Mouse (Mus musculus): ENCODE results near the gene Arl6ip5.

Arl6ip5 gene

DNA sequence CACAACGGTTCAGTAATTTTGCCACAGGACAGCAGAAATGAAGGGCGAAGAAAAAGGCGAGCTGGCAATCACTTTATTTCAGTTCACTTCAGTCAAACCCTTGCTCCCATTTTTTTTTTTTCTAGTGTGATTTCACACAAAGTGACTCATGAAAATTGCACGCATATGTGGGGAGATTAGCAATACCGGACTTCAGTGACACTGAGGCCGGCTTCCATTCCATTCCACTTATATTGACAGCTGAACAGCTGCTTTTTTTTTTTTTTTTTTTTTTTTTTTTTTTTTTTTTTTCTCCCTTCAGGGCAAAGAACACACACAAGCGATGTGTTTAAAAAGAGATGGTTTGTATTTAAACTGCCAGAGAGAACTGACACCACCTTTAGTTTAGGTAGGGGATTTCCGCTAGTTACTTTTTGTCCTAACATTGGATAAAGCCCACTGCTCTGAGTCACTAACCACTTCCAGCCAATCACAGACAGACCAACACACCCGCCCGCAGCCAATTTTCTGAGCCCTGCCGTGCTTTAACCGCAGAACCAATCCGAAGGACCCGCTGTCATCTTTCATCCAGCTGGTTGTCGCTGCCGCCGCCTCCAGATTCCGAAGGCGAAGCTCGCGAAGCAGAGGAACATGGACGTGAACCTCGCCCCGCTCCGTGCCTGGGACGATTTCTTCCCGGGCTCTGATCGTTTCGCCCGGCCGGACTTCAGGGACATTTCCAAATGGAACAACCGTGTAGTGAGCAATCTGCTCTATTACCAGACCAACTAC lies at the start of gene Arl6ip5:
Arl6ip5 (plus strand) TSS at position 499 of the 771 bp plus-strand sequence.
- peak; percentile 88 for DNase-seq (ENCODE audit: low spot score)

DNA sequence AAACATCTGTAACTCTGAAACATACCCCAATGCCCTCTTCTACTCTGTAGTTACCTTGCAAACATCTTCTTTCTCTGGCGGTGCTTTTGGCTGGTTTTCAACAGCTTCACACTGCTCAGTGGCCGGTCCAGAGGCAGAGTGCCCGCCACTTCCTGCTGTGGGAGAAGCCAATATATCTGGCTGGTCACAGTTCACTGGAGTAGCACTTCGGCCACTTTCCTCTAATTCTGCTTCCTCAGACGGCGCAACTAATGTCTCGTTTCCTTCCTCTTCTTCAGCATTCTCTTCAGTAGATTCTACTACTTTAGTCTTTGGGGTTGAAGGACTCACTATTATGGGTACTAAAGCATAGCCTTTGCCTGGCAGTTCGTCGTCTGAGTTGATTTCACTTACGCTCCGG lies 34.8 kb upstream of the Arl6ip5 start:
- no peak for DNase-seq (ENCODE audit: low spot score)

DNA sequence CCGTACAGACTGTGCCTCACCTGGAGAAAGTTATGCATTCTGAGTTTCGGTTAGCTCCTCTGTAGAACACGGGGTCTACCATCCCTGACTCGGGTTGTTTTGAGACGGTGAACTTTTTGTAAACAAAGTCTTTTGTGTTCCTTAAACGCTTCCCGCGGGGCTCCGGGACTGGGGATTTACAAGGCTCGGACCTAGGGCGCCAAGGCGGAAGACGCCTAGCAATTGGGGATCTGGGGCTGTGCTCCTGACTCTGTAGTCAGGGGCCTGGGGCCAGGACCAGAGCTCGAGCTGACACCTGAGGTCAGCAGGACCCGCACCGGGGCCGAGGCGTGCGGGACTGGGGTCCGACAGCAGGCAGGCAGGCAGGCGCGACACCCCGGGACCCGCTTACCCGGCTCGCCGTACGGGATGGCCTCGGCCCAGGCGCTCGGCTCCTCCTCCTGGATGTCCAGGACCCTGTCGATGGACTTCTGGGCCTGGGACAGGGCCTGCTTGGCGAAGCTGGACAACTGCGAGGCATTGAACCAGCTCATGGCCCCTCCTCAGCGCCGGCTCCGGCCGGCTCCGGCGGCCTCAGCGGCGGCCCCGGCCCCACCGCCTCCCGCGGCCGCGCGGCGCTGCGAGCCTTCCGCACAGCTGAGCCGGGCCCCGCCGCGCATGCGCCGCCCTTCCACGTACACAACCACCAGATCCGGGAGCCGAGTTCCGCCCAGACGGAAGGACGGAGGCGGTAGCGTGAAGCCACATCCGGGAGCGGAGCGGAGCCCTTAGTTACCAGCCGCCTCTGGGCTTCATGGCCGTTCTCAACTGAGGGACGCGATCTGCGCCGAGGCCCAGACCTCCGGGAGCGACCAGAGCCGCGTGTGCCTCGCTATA lies 31.8 kb upstream of the Arl6ip5 start, which contains the start of gene Tmf1:
Tmf1 (minus strand) TSS at position 632 of the 876 bp plus-strand sequence.
- DNase-seq (ENCODE audit: low spot score): peak; percentile 96

DNA sequence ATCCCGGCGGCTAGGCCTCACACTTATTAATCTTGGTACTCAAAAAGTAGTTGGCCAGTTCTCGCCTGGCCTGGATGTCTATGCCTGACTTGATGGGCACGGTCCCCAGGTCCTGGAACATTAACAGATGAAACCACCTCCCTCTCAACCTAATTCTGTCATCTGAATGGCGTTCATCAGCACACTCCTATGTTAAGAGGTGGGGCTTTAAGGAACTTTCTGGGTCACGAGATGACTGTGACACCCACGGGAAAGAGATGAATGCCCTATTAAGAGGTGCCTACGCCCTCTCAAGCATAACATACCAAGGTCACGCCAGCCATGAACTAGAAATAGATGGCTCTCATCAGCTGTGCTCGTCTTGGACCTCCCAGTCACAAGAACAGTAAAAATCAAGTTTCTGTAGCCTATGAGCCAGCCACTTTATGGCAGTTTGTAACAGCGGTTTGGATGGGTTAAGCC lies 31.1 kb upstream of the Arl6ip5 start:
- no peak for DNase-seq (ENCODE audit: low spot score)

DNA sequence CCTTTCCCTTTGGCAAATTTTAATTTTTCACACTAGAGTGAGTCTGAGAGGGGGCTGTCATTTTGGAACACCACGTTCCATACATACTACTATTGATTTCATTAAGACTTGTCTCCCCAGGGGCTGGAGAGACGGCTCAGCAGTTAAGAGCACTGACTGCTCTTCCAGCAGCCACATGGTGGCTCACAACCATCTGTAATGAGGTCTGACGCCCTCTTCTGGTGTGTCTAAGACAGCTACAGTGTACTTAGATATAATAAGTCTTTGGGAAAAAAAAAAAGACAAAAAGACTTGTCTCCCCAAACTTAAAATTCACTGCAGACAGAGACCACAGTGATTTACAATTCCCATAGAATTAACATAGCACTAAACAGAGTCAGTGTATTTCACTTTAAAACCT lies 10.1 kb upstream of the Arl6ip5 start:
- DNase-seq (ENCODE audit: low spot score): no peak

DNA sequence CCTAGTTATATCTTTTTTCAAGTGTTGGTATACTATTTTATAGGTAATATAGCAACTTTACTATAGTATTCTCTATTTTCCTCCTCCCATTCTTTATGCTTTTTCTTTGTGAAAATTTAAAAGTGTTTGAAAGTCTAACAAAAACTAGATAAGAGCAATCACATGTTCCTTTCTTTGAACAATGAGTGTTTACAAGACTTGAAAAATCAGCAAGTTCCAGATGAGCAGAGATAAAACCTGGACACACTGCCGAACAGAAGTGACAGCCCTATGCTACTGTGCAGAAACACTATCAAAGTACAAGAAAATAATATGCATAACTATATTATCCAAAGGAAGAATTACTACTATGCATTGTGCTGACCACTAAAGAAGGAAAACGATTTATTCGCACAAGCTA lies 8.0 kb upstream of the Arl6ip5 start:
- DNase-seq (ENCODE audit: low spot score): no peak

DNA sequence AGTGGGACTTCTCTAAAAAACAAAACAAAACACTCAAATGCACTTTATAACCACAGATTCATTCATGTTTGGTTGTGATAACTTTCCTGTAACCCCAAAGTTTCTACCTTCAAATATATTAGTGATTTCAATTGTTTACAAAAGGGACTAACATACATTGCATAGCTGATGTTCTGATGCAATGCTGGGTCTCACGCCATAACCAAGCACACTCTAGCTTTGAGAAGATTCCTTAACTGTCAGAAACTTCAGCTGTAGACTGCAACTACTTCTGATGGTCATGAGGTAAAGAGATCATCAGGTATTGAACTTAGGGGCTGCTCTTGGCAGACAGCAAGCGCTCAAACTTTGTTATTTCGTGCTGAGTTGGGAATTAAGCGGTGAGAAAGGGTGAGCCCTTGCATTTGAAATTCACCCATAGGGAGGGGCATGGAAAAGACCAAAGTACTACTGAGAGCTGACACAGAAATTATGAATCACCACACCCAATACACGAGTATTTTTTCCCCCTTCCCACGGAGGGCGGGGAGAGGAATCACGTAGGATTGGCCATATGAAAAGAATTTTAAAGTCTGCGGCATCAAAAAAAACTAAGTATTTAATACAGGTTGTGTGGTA lies 6.1 kb upstream of the Arl6ip5 start:
- no peak for DNase-seq (ENCODE audit: low spot score)

DNA sequence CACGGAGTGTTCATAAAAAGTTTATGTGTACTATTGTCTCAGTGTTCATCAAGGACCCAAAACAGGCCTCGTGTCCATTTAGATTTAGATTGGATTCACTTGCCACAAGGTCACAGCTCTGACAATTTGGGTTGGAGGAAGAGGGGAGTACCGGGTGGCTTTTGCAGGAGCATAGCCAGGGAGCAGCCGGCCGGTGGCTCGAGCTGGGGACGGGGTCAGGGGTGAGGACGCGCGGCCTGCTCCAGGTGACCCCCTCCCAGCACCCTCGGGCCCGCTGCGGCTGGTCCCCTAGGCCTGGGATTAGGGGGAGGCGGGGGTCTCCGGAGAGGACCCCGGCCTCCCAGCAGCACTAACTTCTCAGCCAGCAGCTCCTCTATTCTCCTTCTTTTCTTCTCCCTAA lies 5.5 kb upstream of the Arl6ip5 start:
- DNase-seq (ENCODE audit: low spot score): peak; percentile 67

DNA sequence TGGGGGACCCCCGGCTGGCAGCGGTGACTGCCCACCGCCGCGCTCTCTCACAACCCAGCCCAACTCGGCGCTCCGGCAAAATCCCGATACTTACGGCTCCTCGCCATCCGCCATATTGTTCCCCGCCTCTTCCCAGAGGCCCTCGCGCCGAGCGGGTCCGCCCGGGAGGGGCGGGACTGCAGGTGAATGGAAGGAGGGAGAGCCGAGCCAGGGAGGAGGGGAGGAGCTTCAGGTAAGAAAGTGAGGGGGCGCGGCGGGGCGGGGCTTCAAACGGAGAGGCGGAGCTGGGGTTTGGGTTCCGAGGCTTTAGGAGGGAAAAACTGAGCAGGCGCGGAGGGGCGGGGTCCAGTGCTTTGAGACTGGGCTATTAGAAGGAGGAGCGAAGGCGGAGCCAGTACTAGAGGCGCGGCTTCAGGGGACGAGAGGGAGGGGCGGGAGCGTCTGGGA lies 5.0 kb upstream of the Arl6ip5 start, which contains the start of gene Uba3:
Uba3 (minus strand) TSS at position 209 of the 447 bp plus-strand sequence.
- peak; percentile 100 for DNase-seq (ENCODE audit: low spot score)

DNA sequence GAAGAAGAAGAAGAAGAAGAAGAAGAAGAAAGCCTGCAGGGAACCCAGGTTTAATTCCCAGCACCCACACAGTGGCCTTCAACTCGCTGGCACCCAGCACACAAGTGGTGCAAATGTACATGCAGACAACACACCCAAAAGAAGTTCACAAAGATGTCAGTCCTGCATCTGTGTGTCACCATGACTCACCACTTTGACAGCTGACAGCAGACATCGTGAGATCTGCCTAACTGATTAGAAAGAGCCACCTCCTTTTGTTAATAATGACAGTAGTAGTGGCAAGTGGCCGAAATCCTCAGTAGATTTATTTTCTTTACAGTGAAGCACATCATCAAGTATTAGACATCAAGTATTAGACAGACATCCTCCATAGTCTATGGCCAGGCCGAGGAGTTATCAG lies 3.4 kb upstream of the Arl6ip5 start:
- no peak for DNase-seq (ENCODE audit: low spot score)

DNA sequence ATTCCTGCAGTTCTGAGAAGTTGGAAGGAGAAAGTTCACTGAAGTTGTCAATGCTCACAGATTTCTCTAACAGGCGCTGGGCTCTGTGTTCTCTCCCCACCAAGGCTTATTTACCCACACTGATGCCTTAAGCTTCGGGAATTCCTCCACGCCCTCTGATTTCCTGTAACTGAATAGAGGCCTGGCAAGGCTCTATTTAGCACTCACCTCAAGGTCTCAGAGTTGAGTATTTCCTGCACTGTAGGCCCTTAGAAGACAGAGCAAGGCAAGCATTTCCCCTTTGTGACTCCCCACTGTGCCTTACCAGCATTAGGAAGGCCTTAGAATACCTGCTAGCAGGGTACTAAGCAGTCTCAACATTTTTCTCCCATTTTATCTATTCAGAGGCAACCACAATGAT lies 2.1 kb upstream of the Arl6ip5 start:
- DNase-seq (ENCODE audit: low spot score): no peak

DNA sequence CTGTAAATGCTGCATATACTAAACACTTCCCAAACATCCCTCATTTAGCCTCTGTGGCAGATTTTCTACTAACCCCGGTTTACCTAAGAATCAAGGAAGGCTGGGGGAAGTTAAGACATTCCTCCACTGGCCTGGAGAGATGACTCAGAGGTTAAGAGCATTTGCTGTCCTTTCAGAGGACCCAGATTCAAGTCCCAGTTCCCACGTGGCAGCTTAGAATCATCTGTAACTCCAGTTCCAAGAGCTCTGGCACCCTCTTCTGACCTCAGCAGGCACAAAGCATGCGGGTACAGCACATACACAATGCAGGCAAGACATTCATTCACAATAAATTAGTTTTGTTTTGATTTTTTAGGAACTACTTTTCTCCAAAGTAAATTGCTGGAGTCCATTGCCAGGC lies 1.3 kb upstream of the Arl6ip5 start:
- no peak for DNase-seq (ENCODE audit: low spot score)

DNA sequence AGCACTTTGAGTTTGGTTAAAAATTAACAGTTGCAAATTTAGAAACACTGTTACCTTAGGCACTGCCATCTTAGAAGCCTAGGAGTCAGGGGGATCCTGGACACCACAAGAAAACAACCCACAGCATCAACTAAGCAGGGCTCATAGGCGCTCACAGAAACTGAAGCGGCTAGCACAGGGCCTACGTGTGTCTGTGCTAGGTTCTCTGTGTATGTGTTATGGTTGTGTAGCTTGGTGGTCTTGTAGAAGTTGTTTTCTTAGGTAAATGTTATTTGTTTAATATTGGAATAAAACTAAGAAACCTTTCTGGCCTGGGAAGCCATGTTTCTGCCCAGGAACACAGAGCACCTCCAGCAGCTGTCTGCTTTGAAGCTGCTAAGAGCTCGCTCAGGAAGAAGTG lies 738 bp upstream of the Arl6ip5 start:
- no peak for DNase-seq (ENCODE audit: low spot score)

DNA sequence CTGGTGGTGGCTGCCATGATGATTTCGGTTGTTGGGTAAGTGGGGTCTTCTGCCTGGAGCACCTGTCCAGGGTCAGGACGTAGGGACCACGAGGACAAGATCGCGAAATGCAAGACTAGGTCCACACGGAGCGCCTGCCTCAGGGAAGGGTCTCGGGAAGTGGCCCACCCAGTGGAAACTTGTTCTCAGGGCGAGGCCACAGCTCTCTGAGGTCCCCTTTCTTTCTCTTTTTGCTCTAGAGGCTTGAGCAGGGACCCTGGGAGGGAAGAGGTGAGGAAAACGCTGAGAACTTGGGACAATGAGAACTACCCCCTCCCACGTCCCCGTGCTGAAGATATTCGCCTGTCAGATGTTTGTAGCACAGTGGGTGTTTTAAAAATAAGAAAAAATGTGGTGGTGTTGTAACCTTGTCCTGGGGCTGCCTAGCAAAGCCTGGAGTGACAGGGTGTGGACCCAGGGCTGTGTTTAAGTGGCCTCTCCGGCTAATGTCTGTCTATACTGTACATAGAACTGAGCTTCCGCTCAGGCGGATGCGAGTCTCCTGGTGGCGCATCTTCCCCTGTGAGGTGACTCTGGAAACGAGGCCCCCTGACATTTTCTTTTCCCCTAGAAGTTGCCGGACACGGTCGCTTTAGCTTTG lies 593 bp downstream of the Arl6ip5 start:
- no peak for DNase-seq (ENCODE audit: low spot score)

DNA sequence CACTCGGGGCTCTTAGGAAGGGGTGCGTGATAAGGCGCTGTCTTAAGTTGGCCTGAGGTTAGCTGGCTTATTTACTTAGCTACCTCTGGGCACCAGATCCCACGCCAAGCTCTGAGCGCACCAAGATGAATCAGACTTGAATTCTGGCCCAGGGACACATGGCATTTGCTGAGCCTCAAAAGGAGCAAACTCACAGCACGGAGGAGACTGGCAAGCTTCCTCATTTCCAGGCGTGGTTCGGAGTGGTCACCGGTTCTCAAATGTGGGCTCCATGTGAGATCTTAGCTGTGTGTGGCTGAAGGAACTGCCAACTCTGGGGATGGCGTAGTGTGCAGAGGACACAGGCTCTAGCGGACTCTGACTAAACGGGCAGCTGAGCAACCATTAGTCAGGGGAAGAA lies 1.5 kb downstream of the Arl6ip5 start:
- no peak for DNase-seq (ENCODE audit: low spot score)

DNA sequence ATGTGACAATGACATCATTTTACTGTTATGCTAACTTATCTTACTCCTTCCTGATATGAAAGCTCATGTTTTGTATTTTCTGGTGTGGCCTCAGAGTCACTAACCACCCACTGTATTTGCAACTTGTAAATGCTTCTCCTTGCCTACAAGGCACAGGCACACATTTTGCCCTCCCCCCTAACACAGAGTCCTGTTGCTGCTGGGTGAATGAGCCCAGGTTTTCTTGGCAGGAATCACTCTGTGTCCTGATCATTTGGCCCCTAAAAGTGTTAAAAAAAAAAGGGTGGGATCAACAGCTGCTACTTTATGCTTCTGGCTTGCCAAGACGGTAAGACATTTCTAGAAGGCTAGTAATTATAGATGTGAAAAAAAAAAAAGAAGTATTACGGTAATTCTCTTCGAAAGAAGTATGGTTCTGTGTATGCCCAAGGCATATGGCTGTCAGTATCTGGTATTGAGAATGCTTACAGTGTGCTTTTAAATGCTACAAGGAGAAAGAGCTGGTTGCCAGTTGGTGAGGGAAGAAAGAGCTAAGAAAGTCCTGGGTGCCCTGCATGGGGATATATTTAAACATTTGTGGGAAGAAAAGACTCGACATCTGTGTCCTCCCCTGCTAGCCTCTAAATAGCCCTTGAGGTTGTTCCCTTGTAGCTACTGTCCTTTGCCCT lies 5.8 kb downstream of the Arl6ip5 start:
- no peak for DNase-seq (ENCODE audit: low spot score)

DNA sequence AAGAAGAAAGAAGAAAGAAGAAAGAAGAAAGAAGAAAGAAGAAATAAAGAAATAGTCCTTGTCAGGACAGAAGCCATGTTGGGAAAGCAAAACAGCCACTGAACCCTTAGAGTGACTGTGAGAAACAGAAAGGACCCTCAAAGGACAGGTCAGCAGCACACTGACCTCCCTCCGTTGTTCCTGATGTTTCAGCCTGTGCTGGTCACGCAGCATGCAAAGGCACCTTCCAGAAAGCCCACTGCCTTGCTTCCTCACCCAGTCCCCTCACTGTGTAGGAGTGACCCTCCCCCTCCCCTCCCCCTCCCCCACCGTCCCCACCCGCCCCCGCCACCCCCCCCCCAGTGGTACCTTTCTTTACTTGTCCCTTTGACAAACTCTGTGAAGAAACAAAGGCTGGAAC lies 10.2 kb downstream of the Arl6ip5 start:
- DNase-seq (ENCODE audit: low spot score): no peak

DNA sequence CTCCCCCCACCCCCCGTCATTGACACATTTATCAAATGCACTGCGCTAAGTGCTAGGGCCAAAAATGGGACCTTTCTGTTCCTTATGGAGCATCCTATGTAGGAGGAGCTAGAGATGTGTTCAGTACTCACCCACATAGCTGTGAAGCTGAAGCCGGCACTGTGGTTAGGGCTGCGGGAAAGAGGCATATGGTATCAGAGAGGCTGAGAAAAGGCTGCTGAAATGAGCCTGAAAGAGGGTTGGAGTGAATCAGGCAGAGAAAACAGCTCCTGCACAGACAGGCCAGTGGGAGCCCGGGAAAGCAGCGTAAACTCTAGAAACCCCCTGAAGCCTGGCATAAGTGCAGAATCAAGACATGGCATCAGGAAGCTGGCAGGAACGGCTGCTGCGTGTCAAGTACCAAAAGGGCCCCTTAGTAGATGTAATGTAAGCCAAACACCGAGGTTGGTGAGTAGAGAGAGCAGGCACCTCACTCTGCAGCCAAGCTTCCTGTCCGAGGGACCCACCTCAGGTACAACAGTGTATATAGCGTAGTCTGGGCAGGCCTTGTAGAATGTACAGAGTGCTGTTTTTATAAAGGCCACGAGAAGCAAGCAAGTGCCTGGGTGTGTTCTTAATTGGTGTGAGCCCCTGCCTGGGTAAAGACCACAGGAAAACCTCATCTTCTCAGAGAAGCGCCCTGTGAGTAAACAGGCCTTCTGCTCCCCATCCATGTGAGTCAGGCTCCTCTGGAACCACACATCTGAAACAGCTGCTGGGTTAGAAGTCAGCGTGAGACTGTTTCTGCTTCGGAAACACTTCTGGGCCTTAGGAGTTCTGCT lies 10.9 kb downstream of the Arl6ip5 start:
- DNase-seq (ENCODE audit: low spot score): no peak

DNA sequence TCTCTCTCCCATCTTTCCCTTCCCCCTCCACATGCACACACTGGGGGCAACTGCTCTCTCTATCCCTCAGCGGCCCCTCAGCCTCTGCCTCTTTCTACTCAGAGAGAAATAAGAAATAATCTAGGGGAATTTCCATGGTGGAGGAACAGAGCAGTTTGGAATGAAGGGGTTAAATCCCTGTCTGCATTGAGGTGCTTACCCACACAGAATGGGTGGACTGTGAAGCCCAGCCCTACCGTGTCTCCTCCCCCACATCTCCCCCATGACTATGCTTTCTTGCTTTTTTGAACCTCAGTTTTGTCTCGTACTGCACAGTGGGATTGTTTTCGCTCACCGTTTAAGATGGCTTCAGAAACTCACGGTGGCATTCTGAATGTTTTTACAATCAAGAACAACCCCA lies 11.8 kb downstream of the Arl6ip5 start:
- DNase-seq (ENCODE audit: low spot score): no peak

DNA sequence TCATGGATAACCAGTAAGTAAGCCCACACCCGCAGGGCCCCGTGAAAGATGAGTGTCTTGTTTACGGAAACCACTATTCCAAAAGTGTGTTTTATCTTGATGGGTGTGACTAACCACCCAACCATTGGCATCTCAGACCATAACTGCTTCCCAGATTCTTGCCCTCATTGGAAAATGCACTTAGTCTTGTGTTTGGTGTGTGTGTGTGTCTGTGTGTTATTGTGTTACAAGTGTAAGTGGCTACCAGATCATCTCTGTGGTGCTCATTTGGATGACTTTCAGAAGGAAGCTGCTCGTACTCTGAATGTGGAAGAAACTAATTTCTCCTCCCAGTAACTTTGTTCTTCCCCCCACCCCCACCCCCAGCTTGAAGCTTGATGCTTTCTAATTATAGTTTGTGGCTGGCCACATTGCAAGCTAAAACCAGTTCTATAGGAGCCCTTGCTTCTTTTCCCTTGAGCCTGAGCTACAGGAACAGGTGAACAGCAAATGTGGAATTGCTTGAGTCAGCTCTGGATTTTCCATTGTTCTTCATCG lies 12.5 kb downstream of the Arl6ip5 start:
- DNase-seq (ENCODE audit: low spot score): no peak

Measured in testis, postnatal 14 days (tissue).